ENCODE assay signal across 12 mouse cellular contexts in genomic region chr2:72390474-72390873, GRCm38 (mm10).
A peak's percentile ranks its signal among the peaks of the same experiment; 100 is the strongest.
DNase-seq lines count a peak whose midpoint lies in the region; ATAC-seq and TF ChIP-seq lines count a peak whose summit lies in the region.
"Had no signal": no experiment of that assay in that cellular context is flagged by ENCODE, and none has a peak within 500 bp of the region (broad histone marks: within the 10 kb centered on the region; RNA-seq: fewer than 3 reads in every experiment).

No protein-coding gene starts in this region.

- no peaks in the 10 kb centered on the region for H3K4me1 ChIP-seq in lung, embryonic 14.5 days (ENCODE audit: insufficient read depth)
- peaks cover 18% of the 10 kb centered on the region for H3K4me1 ChIP-seq in heart, embryonic 16.5 days (ENCODE audit: control insufficient read depth, insufficient read depth, low read length)
- H3K4me1 ChIP-seq in liver, embryonic 12.5 days: no peaks in the 10 kb centered on the region

- DNase-seq in lung, embryonic 14.5 days: no peak
- DNase-seq in lung, postnatal 4 days: no peak
- peak; percentile 43 to 69 for DNase-seq in gastrocnemius, adult 8-10 months (ENCODE audit: low spot score in 2 of 2)
- DNase-seq in kidney, postnatal 25 days: peak; percentile 23 to 73
- DNase-seq in natural killer cell, adult 2 months (ENCODE audit: low spot score in 2 of 2): no peak
- no peak for DNase-seq in layer of hippocampus, adult 8-10 months (ENCODE audit: low spot score in 2 of 2)

- no peak for TF ChIP-seq CTCF in lung, embryonic 14.5 days (IDR thresholded peaks at IDR 0.05; ENCODE audit: low read depth)

- no peak; the same call in 1 of the 2 replicates for ATAC-seq in lung, embryonic 14.5 days (ENCODE audit: insufficient read depth)
- ATAC-seq in heart, embryonic 16.5 days (replicated peaks; ENCODE audit: extremely low read depth, insufficient read depth, low FRiP score): peak; percentile 78
- no peak for ATAC-seq in liver, embryonic 12.5 days
- ATAC-seq: CD4-positive, CD25-positive, alpha-beta regulatory T cell, adult 4 months; intestine, embryonic 16.5 days had no signal

- H3K4me2 ChIP-seq in lung, embryonic 14.5 days: no peak overlapping the region
- peak overlapping the region; percentile 3; the same call in 1 of the 2 replicates for H3K4me2 ChIP-seq in heart, embryonic 16.5 days (ENCODE audit: low read depth, low read length)
- H3K4me2 ChIP-seq in liver, embryonic 12.5 days: no peak overlapping the region
- H3K4me2 ChIP-seq: embryonic facial prominence, embryonic 15.5 days; limb, embryonic 13.5 days had no signal

- H3K9me3 ChIP-seq in lung, embryonic 14.5 days (ENCODE audit: low read depth, low read length): no peaks in the 10 kb centered on the region
- no peaks in the 10 kb centered on the region for H3K9me3 ChIP-seq in heart, embryonic 16.5 days (replicated peaks; ENCODE audit: control insufficient read depth, low read length)
- no peaks in the 10 kb centered on the region for H3K9me3 ChIP-seq in liver, embryonic 12.5 days (replicated peaks)
- H3K9me3 ChIP-seq: embryonic facial prominence, embryonic 15.5 days; limb, embryonic 13.5 days had no signal

- H3K4me3 ChIP-seq in lung, embryonic 14.5 days (ENCODE audit: low read depth, low read length): no peak overlapping the region
- no peak overlapping the region for H3K4me3 ChIP-seq in heart, embryonic 16.5 days (ENCODE audit: low read length)
- H3K4me3 ChIP-seq in liver, embryonic 12.5 days: no peak overlapping the region
- H3K4me3 ChIP-seq: embryonic facial prominence, embryonic 15.5 days; limb, embryonic 13.5 days had no signal

- 0 out of 2 replicates have a peak overlapping the region, but pooled peaks have one; percentile 12 for H3K27ac ChIP-seq in lung, embryonic 14.5 days (ENCODE audit: low read depth)
- peak overlapping the region; percentile 86 for H3K27ac ChIP-seq in heart, embryonic 16.5 days (ENCODE audit: low read length)
- H3K27ac ChIP-seq in liver, embryonic 12.5 days: no peak overlapping the region
- H3K27ac ChIP-seq: embryonic facial prominence, embryonic 15.5 days; limb, embryonic 13.5 days had no signal

- no peak overlapping the region for H3K9ac ChIP-seq in lung, embryonic 14.5 days
- H3K9ac ChIP-seq in heart, embryonic 16.5 days (ENCODE audit: low read length): no peak overlapping the region
- H3K9ac ChIP-seq in liver, embryonic 12.5 days: no peak overlapping the region
- H3K9ac ChIP-seq: embryonic facial prominence, embryonic 15.5 days; limb, embryonic 13.5 days had no signal

- H3K36me3 ChIP-seq in lung, embryonic 14.5 days (ENCODE audit: insufficient read depth): peaks cover 7% of the 10 kb centered on the region
- peaks cover 15% of the 10 kb centered on the region for H3K36me3 ChIP-seq in heart, embryonic 16.5 days (ENCODE audit: control insufficient read depth, insufficient read depth)
- 0 out of 2 replicates have a peak, but pooled peaks cover 3% of the 10 kb centered on the region for H3K36me3 ChIP-seq in liver, embryonic 12.5 days

- 44% methylated on average over 6 of the region's 6 CpGs for WGBS in lung, embryonic 14.5 days
- 48% methylated on average over 6 of the region's 6 CpGs for WGBS in heart, embryonic 16.5 days
- 73% methylated on average over 6 of the region's 6 CpGs for WGBS in liver, embryonic 12.5 days (ENCODE audit: insufficient replicate concordance)

- no peaks in the 10 kb centered on the region for H3K27me3 ChIP-seq in lung, embryonic 14.5 days (ENCODE audit: insufficient read depth, low read length)
- no peaks in the 10 kb centered on the region for H3K27me3 ChIP-seq in heart, embryonic 16.5 days (ENCODE audit: control insufficient read depth, insufficient read depth, low read length)
- no peaks in the 10 kb centered on the region for H3K27me3 ChIP-seq in liver, embryonic 12.5 days (replicated peaks)
- H3K27me3 ChIP-seq: embryonic facial prominence, embryonic 15.5 days; limb, embryonic 13.5 days had no signal

Comparison
In these comparisons a context has a peak if more than half of its experiments do, and no peak if none do; other contexts are left out.
1. DNase-seq: peak in gastrocnemius, adult 8-10 months (2 of 2) and kidney, postnatal 25 days (2 of 2); none in lung, embryonic 14.5 days (single experiment), lung, postnatal 4 days (0 of 2), natural killer cell, adult 2 months (0 of 2) and layer of hippocampus, adult 8-10 months (0 of 2).